Mouse (Mus musculus): ENCODE measurements around the gene Spint1.

Gene Spint1

DNA sequence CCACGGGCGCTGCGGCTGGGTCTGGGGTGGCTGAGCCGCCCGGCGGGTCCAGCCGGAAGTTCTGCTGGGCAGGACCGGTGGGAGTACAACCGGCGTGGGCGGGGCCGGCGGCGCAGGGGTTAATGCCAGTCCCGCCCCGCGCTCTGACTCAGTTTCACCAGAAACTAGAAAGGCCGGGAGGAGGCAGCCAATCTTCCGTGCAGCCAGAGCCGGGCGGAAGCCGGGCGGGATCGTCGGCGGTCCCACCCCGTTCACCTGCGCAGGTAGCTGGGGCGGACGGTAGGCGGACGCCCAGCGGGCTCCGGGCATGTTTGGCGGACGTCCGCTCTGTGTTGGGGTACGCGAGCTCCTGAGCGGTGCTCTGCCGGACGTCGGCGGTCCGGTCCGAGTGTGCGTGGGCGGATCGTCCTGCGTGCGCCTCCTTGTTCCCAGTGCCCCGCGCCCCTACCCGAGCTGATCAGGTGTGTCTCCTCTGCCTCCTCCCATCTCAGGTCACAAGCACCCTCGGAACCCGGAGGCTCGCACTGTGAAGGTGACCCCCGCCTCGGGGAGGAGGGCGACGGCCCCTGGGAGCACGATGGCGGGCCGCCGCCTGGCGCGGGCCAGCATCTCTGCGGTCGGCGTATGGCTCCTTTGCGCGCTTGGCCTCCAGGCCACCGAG is at the start of gene Spint1:
Gene Spint1 (plus strand): TSS at position 153 of the 661 bp plus-strand sequence.
- no peak for DNase-seq (ENCODE audit: low read depth)

DNA sequence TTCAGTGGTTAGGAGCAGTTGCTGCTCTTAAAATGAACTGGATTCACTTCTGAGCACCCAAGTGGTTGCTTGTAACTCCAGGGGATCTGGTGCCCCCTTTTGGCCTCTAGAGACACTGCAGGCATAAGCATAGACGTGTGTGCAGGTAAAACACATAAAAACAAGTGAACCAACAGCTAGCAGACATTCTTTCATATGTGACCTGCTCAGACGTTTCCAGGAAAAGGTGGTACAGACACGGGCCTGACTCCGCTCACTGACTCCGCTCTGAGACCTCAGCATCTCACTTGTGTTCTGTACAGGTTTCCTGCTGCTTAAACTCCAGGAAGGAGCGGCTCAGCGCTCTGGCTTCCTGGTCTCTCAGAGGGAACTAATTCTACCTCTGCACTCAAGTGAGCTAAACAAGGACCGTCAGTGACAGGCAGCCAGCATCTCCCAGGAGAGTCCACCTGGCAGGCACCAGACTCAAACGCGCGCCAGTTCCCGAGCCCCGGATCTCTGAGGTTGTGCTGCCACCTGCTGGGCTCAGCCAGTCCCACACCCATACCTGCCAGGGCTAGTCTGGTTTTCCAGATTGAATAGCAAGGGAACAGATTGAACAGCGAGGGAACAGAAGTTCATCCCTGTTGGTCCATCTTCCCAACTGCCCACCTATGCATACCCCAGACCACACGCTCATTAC is 48.0 kb upstream of the Spint1 start:
- DNase-seq (ENCODE audit: low read depth) = peak; percentile 71

GRCm38 (mm10) chr2:119190969-119191368 is 46.2 kb upstream of the Spint1 start:
- no peak for DNase-seq (ENCODE audit: low read depth)

DNA sequence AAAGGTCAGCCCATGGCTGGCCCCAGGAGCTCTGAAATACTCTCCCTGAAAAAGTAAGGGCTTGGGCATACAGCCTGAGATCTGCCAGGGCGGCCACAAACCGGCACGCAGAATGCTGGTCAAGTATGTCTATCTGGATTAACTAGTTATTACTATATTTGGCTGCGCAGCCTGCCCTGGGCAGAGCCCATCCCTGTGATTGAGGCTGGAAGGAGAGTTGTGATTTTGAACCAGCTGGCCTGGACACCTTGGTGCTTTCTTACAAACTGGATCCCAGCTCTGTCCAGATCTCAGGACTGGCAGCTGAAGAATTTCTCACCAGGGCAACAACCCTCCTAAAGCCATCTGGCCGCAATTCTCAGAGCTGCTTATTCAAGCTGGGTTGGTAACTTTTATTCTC is 43.0 kb upstream of the Spint1 start:
- DNase-seq (ENCODE audit: low read depth) = no peak

DNA sequence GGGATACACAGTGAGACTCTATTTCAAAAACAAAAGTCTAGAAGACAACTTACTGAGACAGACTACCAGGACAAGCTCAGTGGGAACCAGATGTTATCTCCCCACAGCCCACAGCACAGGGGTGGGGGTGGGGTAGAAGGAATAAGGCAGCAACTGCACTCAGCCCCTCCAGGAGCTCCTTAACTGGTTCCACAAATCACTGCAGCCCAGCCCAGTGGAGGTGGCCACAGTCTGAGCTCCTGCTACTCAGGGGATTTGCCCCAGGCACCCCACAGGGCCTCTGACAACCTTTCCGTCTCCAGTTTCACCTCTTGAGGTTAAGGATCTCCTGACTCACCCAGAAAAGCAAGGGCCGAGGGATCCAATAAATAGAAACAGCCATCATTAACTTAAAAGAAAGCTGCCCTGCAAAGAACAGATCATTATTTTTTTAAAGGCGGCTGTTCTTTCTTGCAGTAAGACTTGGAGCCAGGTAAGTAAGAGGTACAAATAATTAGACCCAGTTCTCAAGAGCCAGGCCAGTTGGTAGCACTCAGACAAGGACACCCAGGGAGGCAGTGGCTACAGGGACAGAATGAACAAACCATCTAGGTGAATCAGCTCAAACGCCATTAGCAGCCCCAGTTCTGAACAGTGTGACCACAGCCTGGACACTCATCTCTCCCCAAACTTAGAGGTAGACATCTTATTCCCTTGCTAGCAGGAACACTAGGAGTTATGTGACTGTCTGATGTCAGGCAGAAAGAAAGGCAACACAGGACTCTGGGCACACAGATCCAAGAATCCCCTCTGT is 40.6 kb upstream of the Spint1 start:
- no peak for DNase-seq (ENCODE audit: low read depth)

- no peak for DNase-seq (ENCODE audit: low read depth)
These were observed 39.7 kb upstream of the Spint1 start for GRCm38 (mm10) chr2:119197493-119197892.

DNA sequence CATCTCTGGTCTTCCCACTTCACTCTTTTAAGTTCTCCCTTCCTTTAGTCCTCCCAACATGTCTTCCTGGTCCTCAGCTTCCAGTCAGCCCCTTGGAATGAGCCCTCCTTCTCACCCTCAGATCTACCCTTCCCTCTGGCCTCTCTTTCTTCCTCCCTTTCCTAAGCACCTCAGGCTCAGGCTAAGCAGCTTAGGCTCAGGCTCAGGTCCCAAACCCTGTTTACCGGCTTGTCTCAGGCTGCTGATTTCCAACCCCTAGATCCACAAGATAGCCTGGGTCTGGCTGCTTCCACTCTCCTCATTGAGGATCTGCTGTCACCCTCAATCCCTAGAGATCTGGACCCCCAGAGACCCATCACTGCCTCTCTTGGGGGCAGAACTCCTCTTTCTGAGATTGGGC is 39.1 kb upstream of the Spint1 start:
- no peak for DNase-seq (ENCODE audit: low read depth)

DNA sequence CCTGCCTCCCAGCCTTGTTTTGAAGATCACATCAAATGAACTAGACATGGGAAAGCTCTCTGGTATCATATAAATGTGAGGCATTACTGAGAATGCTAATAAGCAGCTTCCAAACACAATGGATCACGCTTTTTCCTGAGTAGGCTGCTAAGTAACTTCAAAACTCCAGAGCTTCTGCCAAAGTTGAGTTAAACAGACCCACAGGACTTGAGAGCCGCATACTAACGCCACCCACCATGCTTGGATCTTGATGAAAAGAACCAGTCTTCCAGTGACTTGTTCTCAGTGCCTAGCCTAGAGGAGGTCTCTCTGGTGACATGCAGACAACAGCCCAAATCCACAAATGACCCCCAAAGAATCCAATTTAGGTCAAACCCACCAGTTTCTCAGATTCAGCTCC is 38.2 kb upstream of the Spint1 start:
- no peak for DNase-seq (ENCODE audit: low read depth)

- no peak for DNase-seq (ENCODE audit: low read depth)
These were observed 34.2 kb upstream of the Spint1 start for GRCm38 (mm10) chr2:119202914-119203453.

DNA sequence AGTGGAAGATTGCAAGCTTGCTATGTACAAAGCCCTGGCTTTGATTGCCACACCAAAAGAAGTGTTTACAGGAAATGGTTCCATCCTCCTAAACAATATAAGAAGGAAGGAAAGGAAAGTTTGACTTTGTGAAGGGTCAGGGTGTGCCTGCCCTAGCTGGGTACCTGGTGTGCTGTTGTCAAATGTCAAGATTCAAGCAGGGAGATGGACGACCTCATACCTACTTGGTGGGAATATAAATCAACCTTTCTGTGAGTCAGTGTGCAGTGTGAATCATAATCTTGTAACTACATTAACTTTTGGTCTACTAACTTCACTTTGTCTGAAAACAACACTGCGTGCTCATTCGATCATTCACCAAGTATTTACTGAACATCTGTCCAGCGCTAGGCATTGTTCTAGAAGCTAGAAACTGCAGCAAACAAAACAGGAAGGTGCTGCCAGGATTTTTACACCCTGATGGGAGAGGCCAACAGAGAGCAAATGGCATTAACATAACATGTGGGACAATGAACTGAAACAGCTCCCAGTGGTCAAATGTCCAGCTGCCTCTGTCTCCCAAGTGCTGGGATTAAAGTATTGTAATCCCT is 33.2 kb upstream of the Spint1 start:
- no peak for DNase-seq (ENCODE audit: low read depth)

GRCm38 (mm10) chr2:119207961-119208343 is 29.2 kb upstream of the Spint1 start:
- no peak for DNase-seq (ENCODE audit: low read depth)

GRCm38 (mm10) chr2:119208344-119209175 is 28.6 kb upstream of the Spint1 start, which contains the start of the genes Zfyve19 and Dnajc17:
Gene Zfyve19 (plus strand): TSS chr2:119208617.
Gene Dnajc17 (minus strand): TSS chr2:119208795.
- peak; percentile 94 for DNase-seq (ENCODE audit: low read depth)

DNA sequence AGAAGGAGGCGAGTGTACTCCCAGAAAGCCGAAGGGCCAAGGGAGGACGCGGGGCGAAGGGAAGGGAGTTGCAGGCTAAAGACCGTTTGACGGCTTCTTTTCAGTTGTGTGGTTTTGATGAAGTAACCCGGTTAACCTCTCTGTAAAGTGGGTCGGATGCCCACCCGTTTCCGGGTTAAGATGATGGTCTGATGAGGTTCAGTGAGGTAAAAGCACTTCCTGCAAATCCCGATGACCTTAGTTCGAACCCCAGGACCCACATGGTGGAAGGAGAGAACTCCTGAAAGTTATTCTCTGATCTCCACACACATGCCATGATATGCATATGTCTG is 28.0 kb upstream of the Spint1 start:
- no peak for DNase-seq (ENCODE audit: low read depth)

- DNase-seq (ENCODE audit: low read depth) = no peak
These were observed 7.1 kb upstream of the Spint1 start, which contains the start of gene Ppp1r14d for GRCm38 (mm10) chr2:119229775-119230704. Gene Ppp1r14d (minus strand): TSS chr2:119229906.

GRCm38 (mm10) chr2:119236682-119237209 is 416 bp upstream of the Spint1 start:
- DNase-seq (ENCODE audit: low read depth) = no peak

DNA sequence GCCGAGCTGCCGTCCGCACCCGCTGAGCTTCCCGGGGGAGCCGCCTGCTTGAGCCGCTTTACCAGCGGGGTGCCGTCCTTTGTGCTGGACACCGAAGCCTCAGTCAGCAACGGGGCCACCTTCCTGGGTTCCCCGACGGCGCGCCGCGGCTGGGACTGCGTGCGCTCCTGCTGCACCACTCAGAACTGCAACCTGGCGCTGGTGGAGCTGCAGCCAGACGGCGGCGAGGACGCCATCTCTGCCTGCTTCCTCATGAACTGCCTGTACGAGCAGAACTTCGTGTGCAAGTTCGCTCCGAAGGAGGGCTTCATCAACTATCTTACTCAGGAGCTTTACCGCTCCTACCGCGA is 684 bp downstream of the Spint1 start:
- DNase-seq (ENCODE audit: low read depth) = no peak

DNA sequence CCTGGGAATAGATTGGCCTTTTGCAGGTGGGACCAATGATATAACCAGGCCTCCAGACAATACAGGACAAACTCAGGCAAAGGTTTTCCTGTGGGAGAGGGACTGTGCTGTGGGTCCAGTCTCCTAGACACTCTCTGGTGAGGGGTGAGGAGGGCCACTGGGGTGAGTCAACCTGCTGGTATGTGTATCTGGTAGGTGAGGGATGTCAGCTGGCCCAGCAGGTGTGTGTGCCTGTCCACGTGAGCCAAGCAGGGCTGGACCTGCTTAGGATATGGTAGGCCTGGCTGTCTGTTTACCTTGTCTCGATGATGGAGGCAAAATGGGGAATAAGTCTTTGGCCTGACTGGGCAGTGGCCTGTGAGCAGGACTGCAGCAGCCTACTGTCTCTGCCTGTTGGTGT is 1.5 kb downstream of the Spint1 start:
- no peak for DNase-seq (ENCODE audit: low read depth)

- no peak for DNase-seq (ENCODE audit: low read depth)
These were observed 3.1 kb downstream of the Spint1 start for GRCm38 (mm10) chr2:119240075-119240818.

DNA sequence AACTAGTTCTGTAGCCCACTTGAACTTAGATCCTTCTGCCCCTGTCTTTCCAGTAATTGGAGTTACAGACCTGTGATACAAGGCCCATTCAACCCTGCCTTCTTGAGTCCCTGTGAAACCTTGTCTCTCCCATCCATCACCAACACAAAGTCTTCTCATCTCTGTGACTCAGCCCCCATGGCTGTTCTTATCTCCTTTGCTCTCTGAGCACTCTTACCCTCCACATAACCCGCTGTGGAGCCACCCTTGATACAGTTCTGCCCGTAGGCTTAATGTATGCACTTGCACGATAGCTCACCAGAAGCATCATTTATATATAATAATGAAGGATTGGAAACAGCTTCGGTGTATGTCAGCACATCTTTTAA is 3.6 kb downstream of the Spint1 start:
- DNase-seq (ENCODE audit: low read depth) = no peak
